Mouse (Mus musculus) hematopoietic stem cell, adult 5-6 weeks (primary cell): ENCODE data around the gene Cd164l2. TPM values are rescaled to one million over a fixed set of nuclear protein-coding genes. Genes with fewer than 3 reads are reported as not detected.

Experiments
- ATAC-seq, 2 experiments: fragments of 125-278 bp in 1 of 2; replicated peaks in 1 of 2; 2 replicates each; pipeline ENCODE4 v1.8.0; 2016 to 2017; ENCODE audit warnings: inconsistent platforms in 2 of 2, mild to moderate bottlenecking in 2 of 2, moderate number of reproducible peaks in 2 of 2, low read depth in 1 of 2, moderate TSS enrichment in 1 of 2; ENCODE audit not compliant: low FRiP score in 2 of 2, poor library complexity in 2 of 2, severe bottlenecking in 2 of 2, insufficient read depth in 1 of 2, low TSS enrichment in 1 of 2
- total RNA-seq: library from RNA; stranded (forward); fragments of 172-1452, 232-1000 nt; gene quantifications from 2 replicates; pipeline ENCODE4 v1.2.3, GENCODE M21; 2017

Gene Cd164l2
- total RNA-seq, 1 experiment from 2014 or later = not detected

DNA sequence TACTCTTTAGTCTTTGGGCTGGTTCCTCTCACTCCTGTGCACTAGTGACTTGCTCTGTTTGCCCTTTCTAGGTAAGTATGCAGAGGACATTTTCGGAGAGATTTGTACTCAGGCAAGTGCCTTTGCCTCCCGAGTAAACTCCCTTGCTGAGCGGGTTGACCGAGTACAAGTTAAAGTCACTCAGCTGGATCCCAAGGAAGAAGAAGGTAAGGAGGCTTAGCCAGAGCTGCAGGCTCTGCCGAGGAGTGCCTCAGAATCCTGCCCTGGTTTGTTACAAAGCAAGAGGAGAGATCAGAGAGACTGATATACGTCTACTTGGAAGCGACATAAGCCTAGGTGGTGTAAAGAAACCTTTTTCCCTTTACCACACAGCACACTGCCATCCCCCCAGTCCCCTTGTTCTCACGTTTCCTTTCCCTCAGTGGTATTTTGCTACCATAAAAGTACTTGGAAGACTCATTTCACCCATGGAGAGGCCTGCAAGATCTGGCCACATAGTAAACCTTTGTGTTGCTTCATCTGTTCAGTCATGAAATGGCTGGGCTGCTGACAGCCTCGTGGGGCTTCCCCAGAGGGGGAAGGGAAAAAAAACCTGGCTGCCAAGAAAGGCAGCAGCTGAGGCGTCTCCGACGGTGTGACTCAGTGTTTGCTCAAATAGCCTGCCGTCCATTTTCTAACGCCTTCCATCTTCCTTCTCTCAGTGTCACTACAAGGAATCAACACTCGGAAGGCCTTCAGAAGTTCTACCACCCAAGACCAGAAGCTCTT is 26.8 kb upstream of the Cd164l2 start:
- no peak for ATAC-seq

DNA sequence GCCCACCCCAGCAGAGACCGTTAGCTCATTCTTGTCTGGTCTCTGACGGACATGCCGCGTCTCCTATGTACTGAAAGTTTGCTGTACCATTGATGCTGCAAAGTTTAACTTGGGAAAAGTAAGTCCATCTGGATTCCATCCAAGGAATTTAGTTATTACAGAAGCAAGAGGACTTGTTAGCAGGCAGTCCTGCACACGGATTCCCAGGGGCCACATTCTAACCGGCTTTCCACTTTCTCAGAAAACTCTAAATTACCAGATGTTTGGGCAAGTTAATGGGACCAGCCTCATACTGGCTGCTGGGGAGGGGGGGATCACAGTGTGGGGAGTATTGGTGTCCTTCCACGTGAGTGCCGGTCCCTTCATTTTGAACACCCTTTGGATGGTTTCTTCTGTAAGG is 26.0 kb upstream of the Cd164l2 start:
- no peak for ATAC-seq

DNA sequence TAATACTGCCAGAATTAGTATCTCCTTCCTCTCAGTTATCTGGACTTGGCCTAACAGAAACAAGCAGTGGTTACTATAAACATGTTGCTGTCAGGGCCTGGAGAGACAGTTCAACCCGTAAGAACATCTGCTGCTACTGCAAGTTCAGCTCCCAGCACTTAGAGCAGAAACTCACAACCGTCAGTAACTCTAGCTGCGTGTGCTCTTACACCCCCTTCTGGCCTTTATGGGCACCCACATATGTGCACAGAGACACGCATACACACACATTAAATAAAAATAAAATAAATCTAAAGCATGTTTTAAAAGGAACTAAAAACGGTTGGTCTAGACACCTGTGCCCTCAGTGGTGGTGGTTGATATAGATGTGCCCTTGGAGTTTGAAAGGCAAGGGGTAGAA is 25.1 kb upstream of the Cd164l2 start:
- no peak for ATAC-seq

- ATAC-seq = no peak
Observed at GRCm38 (mm10) chr4:133189396-133189795, 22.5 kb upstream of the Cd164l2 start.

- no peak for ATAC-seq
Observed at GRCm38 (mm10) chr4:133194482-133194881, 17.4 kb upstream of the Cd164l2 start.

DNA sequence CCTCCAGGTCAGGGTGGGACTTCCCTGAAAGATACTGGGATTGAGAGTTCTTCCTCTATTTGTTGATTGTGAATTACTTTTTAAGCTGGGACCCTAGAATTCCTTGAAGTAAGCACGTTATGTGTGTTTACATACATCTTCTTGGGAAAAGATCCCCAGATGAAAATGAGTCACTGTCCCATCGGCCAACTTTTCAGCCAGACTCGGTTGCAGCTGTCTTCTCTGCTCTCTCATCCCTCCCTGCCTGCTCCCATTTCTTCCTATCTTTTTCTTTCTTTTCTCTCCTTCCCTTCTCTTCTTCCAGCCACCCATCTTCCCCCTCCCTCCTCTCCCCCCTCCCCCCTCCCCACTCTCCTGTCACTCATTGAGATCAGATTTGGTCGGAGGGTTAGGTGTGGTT is 16.9 kb upstream of the Cd164l2 start:
- no peak for ATAC-seq

DNA sequence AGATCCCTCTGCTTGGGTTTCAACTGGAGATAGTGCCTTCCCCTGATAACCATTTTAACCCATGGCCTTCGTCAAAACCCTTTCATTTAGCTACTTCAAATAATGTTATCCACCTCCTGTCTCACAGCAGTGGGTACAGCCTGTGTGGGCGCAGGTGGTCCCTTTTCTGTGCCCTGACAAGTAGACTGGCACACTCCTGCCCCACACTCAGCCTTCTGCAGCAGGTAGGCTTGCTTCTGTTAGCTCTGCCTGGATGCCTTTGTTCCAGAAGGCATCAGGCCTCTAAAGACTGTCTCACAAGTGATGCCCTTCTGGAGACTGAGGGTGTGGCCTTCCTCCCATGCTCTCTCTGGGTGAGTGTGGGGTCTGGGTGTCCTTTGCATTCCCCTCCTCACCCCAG is 15.8 kb upstream of the Cd164l2 start:
- no peak for ATAC-seq

DNA sequence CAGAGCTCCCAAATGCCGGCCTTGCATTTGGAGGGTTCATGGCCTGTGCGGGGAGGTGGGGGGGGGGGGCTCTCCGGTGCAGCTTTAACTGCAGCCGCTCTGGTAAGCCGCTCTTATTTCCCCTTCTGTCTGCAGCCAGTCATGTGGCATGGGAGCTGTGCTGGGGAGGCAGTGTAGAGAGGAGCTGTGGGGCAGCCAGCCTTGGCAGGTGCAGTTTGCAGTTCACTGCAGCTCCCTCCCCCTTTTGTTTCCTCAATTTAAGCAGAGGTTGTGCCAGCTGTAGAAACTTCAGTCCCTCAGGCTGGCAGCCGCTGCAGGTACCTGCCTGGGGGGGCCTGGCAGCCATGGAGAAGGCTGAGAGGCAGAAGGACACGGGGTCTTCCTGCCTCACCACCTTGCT is 15.1 kb upstream of the Cd164l2 start:
- ATAC-seq = peak; percentile 21 to 47; a peak in 1 of 4 replicates

DNA sequence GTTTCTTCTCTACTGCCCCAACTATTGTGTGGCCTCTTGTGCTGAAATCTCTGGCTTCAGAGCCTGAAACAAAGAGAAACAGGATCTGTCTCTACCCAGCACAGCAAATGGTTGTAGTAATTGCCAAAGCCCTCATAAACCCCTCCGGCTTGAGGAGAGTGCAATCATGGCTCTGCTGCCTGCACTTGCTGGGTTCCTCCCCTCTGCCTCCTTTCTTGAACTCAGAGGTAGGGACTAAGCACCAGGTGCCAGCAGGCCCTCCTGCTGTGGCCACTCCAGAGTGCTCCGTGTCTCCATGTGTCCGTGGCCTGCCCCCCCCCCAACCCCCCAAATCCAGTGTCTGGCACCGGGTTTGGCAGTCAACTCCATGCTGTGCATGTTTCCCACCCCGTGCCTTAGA is 14.6 kb upstream of the Cd164l2 start:
- ATAC-seq = no peak

- no peak for ATAC-seq
Observed at GRCm38 (mm10) chr4:133197801-133198286, 14.1 kb upstream of the Cd164l2 start.

DNA sequence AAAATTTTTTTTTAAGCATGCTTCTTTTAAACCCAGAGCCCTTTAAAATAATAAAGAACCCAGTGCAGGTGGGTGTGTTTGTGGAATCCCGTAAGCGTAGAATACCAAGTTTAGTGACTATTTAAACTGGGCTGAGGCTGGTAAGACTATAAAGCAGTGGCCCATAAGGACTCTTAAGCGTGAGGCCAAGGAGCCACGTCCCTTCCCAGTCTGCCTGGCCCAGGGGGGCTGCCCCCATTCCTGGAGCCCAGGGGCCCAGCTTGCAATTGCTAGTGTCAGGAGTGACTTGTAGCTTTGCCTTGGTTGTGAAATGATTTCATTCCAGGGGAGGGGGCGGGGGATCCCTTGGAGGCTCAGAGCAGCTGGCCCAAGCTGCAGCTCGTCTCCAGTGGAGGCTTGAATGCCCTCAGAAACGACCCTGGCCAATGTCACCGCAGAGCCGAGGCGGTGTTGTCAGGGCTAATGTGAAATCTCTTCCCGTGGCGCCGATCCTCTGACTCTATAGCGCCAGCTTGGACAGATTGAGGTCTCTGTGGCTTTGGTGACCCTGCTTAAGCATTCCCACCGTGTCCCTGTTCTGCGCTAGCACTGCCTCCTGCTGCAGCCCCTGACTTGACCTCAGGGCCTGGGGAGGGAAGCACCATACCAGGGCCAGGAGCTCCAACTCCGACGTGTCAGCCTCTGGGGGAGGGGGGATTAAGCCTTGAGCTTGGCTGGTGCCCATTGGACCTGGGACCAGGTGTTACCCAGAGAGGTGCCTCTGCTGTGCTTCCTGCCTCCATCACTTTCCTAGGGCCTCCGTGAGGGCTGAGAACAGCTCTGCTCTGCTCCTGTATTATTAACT is 13.4 kb upstream of the Cd164l2 start:
- no peak for ATAC-seq

- ATAC-seq = no peak
Observed at GRCm38 (mm10) chr4:133199743-133200142, 12.2 kb upstream of the Cd164l2 start.

DNA sequence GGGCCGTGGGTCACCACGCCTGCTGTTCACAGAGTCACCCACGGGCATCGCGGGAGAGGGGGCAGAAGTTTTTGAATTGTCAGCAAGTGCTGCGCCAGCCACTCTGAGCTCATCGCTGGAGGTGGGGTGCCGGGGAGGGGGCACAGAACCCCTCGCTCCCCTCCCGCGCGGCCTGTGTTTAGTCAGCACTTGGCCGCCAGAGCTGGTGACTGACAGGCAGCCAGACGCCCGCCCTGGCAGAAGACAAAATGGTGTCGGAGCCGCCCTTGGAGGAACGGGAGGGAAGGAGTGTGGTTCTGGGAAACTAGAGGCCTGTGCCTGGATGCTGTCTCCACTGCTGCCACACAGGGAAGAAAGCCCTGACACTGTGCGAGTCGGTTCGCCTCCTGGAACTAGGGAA is 11.6 kb upstream of the Cd164l2 start:
- no peak for ATAC-seq

- ATAC-seq = peak; percentile 54 to 63; a peak in 3 of 4 replicates
Observed at GRCm38 (mm10) chr4:133201006-133201771, 10.7 kb upstream of the Cd164l2 start.

DNA sequence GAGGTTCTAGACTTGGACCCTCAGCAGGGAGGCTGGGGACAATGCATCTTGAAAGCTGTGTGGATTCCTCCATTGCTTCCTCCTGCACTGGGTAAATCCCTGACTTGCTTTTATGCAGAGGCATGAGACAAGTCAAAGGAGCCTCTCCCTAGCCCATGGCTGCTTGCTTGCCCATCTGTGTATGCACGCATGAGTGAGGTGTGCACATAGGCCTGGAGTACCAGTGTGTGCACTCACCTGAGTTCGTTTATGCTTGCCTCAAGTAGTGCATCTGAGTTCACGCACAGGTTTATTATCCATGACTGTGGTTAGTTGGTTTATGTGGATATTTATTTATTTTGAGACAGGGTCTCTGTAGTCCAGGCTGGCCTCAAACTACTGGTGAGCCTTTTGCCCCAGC is 9.7 kb upstream of the Cd164l2 start:
- no peak for ATAC-seq

DNA sequence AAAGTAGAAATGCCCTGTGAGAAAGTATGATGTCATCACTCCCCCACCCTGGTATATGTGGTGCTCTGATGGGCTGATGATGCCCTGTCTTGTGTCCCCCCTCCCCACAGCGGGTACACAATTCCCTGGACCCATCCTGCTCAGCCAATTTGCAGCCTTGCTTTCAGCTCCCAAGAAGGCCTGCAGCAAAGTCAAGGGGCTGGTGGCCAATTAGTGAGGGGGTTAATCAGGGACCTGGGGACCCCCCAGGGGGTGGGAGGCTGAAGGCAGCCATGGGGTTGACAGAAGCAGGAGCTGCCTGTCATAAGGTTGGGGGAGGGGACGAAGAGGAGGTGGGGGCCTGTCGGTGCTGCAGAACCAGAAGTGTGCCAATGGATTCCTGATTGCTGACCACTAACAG is 8.3 kb upstream of the Cd164l2 start:
- ATAC-seq = no peak

GRCm38 (mm10) chr4:133204379-133204778 is 7.6 kb upstream of the Cd164l2 start:
- no peak for ATAC-seq

DNA sequence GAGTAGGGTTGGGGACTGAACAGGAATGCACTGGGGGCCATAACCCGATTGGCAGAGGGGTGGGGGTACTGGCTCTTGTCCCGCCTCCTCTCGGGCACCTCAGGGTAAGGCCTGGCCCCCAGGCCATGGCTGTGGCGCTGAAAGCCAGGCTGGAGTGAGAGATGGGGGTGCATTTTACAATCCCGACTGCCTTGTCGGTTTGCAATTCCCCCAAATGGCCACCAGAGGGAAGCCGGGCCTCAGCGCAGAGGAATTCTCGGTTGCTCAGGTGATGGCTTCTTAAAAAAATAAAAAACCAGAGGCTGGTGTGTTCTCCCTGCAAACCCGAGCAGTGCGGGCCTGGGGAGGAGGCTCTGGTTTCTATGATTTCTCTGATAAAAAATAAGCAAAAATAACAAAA is 2.6 kb upstream of the Cd164l2 start:
- ATAC-seq = peak; percentile 55 to 63
